In the genomic region with DNA sequence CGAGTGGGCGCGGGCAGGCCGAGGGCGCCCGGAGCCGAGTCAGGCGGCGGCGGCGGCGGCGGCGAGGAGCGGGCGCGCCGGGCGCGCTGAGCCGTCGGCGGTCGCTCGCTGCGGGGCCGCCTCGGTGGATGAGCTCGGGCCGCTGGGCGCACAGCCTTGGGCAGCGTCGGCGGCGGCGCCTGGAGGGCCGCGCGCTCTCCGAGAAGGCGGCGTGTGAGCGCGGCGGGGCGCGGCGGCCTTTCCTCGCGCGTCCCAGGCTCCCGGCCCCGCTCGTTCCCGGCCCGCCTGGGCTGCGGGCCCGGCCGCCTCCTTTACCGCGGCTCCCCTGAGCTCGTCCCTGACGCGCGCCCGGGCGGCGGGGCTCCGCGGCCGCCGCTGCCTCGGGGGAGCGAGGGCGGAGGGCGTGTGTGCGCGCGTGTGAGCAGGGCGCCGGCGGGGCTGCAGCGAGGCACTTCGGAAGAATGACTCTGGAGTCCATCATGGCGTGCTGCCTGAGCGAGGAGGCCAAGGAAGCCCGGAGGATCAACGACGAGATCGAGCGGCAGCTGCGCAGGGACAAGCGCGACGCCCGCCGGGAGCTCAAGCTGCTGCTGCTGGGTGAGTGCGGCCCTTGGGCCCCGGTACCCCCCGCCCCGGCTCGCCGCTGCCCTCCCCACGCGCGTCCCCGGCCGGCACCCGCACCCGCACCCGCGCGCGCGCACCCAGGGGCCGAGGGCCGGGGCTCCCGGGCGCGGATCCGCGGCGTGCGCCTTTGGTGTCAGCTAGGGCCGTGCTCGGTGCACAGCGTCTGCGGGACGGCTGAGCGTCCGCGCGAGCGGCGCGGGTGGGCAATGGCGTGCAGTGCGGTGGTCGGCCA, we compare ENCODE assay signal across 8 mouse cellular contexts. TPM values are rescaled to one million over a fixed set of nuclear protein-coding genes. Genes with fewer than 3 reads are reported as not detected.
DNase-seq lines count a peak whose midpoint lies in the region; ATAC-seq and TF ChIP-seq lines count a peak whose summit lies in the region.

No protein-coding gene starts in this region.

- H3K4me1 ChIP-seq in embryonic facial prominence, embryonic 11.5 days (ENCODE audit: control insufficient read depth, insufficient read depth, low read length) = no peaks in the 10 kb centered on the region
- peaks cover 6% of the 10 kb centered on the region; the same call in 1 of the 2 replicates for H3K4me1 ChIP-seq in midbrain, postnatal 0 days (ENCODE audit: insufficient read depth, low read length)

- no peaks in the 10 kb centered on the region for H3K9me3 ChIP-seq in embryonic facial prominence, embryonic 11.5 days (replicated peaks; ENCODE audit: control insufficient read depth, low read length)
- H3K9me3 ChIP-seq in midbrain, postnatal 0 days (ENCODE audit: low read length) = no peaks in the 10 kb centered on the region

- H3K36me3 ChIP-seq in embryonic facial prominence, embryonic 11.5 days (replicated peaks; ENCODE audit: control insufficient read depth, insufficient read depth, low read depth, low read length) = no peaks in the 10 kb centered on the region
- H3K36me3 ChIP-seq in midbrain, postnatal 0 days (ENCODE audit: insufficient read depth, low read length) = no peaks in the 10 kb centered on the region

- TF ChIP-seq CTCF in midbrain, postnatal 0 days (IDR thresholded peaks at IDR 0.05) = no peak

- peak overlapping the region; percentile 97 for H3K9ac ChIP-seq in embryonic facial prominence, embryonic 11.5 days (replicated peaks; ENCODE audit: low read length)
- H3K9ac ChIP-seq in midbrain, postnatal 0 days (replicated peaks; ENCODE audit: low read length, poor library complexity, severe bottlenecking) = peak overlapping the region; percentile 99

- peak; percentile 98 for DNase-seq in heart, adult 11 months
- DNase-seq in heart, adult 8-10 months (ENCODE audit: low spot score) = no peak
- peak; percentile 72 for DNase-seq in embryonic facial prominence, embryonic 11.5 days (ENCODE audit: low spot score)
- DNase-seq in heart, adult 9 months (ENCODE audit: low spot score in 2 of 2) = peak; percentile 55 to 58
- DNase-seq in kidney, adult 9 months = peak; percentile 55
- peak; percentile 32 for DNase-seq in liver
- DNase-seq in midbrain, postnatal 0 days (ENCODE audit: low spot score) = peak; percentile 72
- peak; percentile 22 to 42 for DNase-seq in spleen, postnatal 14 days (ENCODE audit: low spot score in 2 of 2)

- H3K4me3 ChIP-seq in embryonic facial prominence, embryonic 11.5 days (ENCODE audit: low read depth, low read length) = peak overlapping the region; percentile 97
- peak overlapping the region; percentile 90 for H3K4me3 ChIP-seq in midbrain, postnatal 0 days (ENCODE audit: low read depth, low read length)

- WGBS in embryonic facial prominence, embryonic 11.5 days = under 1% methylated on average over 93 of the region's 139 CpGs
- WGBS in midbrain, postnatal 0 days = under 1% methylated on average over 64 of the region's 139 CpGs

- H3K27me3 ChIP-seq in embryonic facial prominence, embryonic 11.5 days (ENCODE audit: control insufficient read depth, insufficient read depth, low read length) = no peaks in the 10 kb centered on the region
- no peaks in the 10 kb centered on the region for H3K27me3 ChIP-seq in midbrain, postnatal 0 days (ENCODE audit: insufficient read depth, low read length)

- H3K27ac ChIP-seq in embryonic facial prominence, embryonic 11.5 days (replicated peaks; ENCODE audit: low read depth, low read length) = peak overlapping the region; percentile 99
- H3K27ac ChIP-seq in midbrain, postnatal 0 days (ENCODE audit: low read depth, low read length) = peak overlapping the region; percentile 99

- peak; percentile 61 for ATAC-seq in embryonic facial prominence, embryonic 11.5 days (replicated peaks; ENCODE audit: insufficient number of reproducible peaks, low FRiP score, low TSS enrichment, low read depth)
- peak; percentile 76 for ATAC-seq in midbrain, postnatal 0 days (ENCODE audit: low FRiP score)

- peak overlapping the region; percentile 64 for H3K4me2 ChIP-seq in embryonic facial prominence, embryonic 11.5 days (ENCODE audit: low read depth, low read length)
- H3K4me2 ChIP-seq in midbrain, postnatal 0 days (ENCODE audit: low read depth, low read length, poor library complexity, severe bottlenecking) = peak overlapping the region; percentile 72

RNA-seq across cellular contexts. Expression of a gene that starts 0.5 kb away (rescaled TPM):
- total RNA-seq in heart, adult 8-10 months (2022) = 10 to 100 TPM; 20.5 to 23.7 (median 21.6) TPM
- 15.2 and 16.2 TPM in 2 replicates for polyA plus RNA-seq in embryonic facial prominence, embryonic 11.5 days (2014; fragmentation: Nextera tagmentation; extraction: Ambion mirVana)
- total RNA-seq in midbrain, postnatal 0 days (2014; rRNA removed) = 120 and 154 TPM in 2 replicates
- polyA plus RNA-seq in midbrain, postnatal 0 days (2015; fragmentation: Nextera tagmentation; extraction: Ambion mirVana) = 81.6 and 89.3 TPM in 2 replicates
